Mouse (Mus musculus): Measurements from ENCODE around the gene Cdc25a.

DNA sequence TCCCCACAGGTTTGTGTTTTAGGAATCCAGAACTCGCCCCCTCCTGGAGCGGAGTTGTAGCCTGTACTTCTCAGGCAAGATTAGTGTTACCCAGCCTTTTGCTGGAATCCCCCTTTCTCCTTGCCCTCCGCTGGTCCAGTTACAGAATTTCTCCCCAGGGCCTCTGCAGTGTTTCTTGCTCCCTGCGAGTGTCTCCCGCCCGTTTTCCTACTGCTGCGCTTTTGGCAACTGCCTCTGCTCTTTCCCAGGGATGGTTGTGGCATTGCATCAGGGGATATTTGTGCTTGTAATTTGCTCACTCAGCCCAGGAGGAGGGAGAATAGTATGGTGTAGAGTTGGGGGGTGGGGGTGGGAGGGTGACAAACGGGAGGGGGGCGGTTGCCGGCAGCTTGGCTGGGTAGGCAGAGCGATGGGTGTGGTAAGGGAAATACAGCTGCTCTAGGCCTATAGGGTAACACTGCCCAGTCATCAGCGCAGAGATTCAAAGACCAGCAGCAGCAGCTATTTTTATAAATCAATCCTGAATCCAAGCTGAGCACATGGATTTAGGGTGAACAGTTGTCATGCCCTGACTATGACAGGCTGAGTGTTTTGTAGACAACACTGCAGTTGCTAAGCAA, 57.5 kb downstream of the Cdc25a start:
- TF ChIP-seq CTCF (IDR thresholded peaks at IDR 0.05; ENCODE audit: borderline replicate concordance, insufficient read depth, low read length), result no peak
- peak; percentile 75 for TF ChIP-seq POLR2A (IDR thresholded peaks at IDR 0.05; ENCODE audit: low read depth, low read length)

Data from embryonic fibroblast, embryonic 13.5 days (primary cell).